9 mouse cellular contexts compared by ENCODE assay signal in genomic region chr11:31839084-31839460, GRCm38 (mm10). TPM values are rescaled to one million over a fixed set of nuclear protein-coding genes. Genes with fewer than 3 reads are reported as not detected.
A peak's percentile ranks its signal among the peaks of the same experiment; 100 is the strongest.
DNase-seq lines count a peak whose midpoint lies in the region; ATAC-seq and TF ChIP-seq lines count a peak whose summit lies in the region.
"Had no signal": no experiment of that assay in that cellular context is flagged by ENCODE, and none has a peak within 500 bp of the region (broad histone marks: within the 10 kb centered on the region; RNA-seq: fewer than 3 reads in every experiment).

No protein-coding gene starts in this region.

- H3K27me3 ChIP-seq in heart, embryonic 14.5 days (ENCODE audit: control insufficient read depth, insufficient read depth, low read length): no peaks in the 10 kb centered on the region
- no peaks in the 10 kb centered on the region for H3K27me3 ChIP-seq in liver, postnatal 0 days (ENCODE audit: insufficient read depth, low read length)
- no peaks in the 10 kb centered on the region for H3K27me3 ChIP-seq in intestine, embryonic 16.5 days (replicated peaks; ENCODE audit: control insufficient read depth, insufficient read depth, low read length)
- H3K27me3 ChIP-seq: embryonic facial prominence, embryonic 13.5 days had no signal

- TF ChIP-seq EP300 in liver, postnatal 0 days (IDR thresholded peaks at IDR 0.05; ENCODE audit: low read depth): no peak

- H3K36me3 ChIP-seq in heart, embryonic 14.5 days (ENCODE audit: control insufficient read depth, insufficient read depth, low read length): no peaks in the 10 kb centered on the region
- no peaks in the 10 kb centered on the region for H3K36me3 ChIP-seq in liver, postnatal 0 days (replicated peaks; ENCODE audit: insufficient read depth, low read length)
- H3K36me3 ChIP-seq in intestine, embryonic 16.5 days (ENCODE audit: control insufficient read depth, insufficient read depth, low read length): no peaks in the 10 kb centered on the region
- H3K36me3 ChIP-seq: embryonic facial prominence, embryonic 13.5 days had no signal

- WGBS in heart, embryonic 14.5 days: 11% methylated on average over 6 of the region's 6 CpGs
- 57% methylated on average over 6 of the region's 6 CpGs for WGBS in liver, postnatal 0 days (ENCODE audit: insufficient replicate concordance)
- 63% methylated on average over 6 of the region's 6 CpGs for WGBS in intestine, embryonic 16.5 days

- no peak for TF ChIP-seq CTCF in brain, embryonic 14.5 days (IDR thresholded peaks at IDR 0.05; ENCODE audit: borderline replicate concordance, extremely low read depth, insufficient read depth, insufficient read length)
- no peak for TF ChIP-seq CTCF in liver, postnatal 0 days (IDR thresholded peaks at IDR 0.05; ENCODE audit: low read depth)

- intact Hi-C loops in heart, postnatal 25 days (cut with DNase I): loop anchor here (5.0 kb wide), 1 partner anchor 47 kb away; no protein-coding TSS in a partner anchor

- ATAC-seq in heart, embryonic 14.5 days (ENCODE audit: insufficient number of reproducible peaks, insufficient read depth, low FRiP score, low read depth): no peak
- ATAC-seq in liver, postnatal 0 days: no peak
- ATAC-seq in intestine, embryonic 16.5 days: no peak

- H3K4me1 ChIP-seq in heart, embryonic 14.5 days (ENCODE audit: control insufficient read depth in 2 of 2, insufficient read depth in 2 of 2, low read length in 2 of 2): peaks cover 22 to 26% of the 10 kb centered on the region in 2 experiments
- peaks cover 64% of the 10 kb centered on the region for H3K4me1 ChIP-seq in liver, postnatal 0 days (ENCODE audit: insufficient read depth)
- 0 out of 2 replicates have a peak, but pooled peaks cover 6% of the 10 kb centered on the region for H3K4me1 ChIP-seq in intestine, embryonic 16.5 days (ENCODE audit: control insufficient read depth, insufficient read depth, low read length)

- H3K27ac ChIP-seq in heart, embryonic 14.5 days (replicated peaks in 1 of 2; ENCODE audit: control insufficient read depth in 1 of 2, insufficient read depth in 1 of 2, low read depth in 2 of 2, low read length in 2 of 2): peak overlapping the region; percentile 62 to 76
- H3K27ac ChIP-seq in liver, postnatal 0 days (ENCODE audit: low read depth): peak overlapping the region; percentile 58
- H3K27ac ChIP-seq in intestine, embryonic 16.5 days (ENCODE audit: low read length): no peak overlapping the region
- H3K27ac ChIP-seq: embryonic facial prominence, embryonic 13.5 days had no signal

- peak; percentile 55 to 63 for DNase-seq in heart, adult 18-20 months
- DNase-seq in heart, postnatal 25 days (ENCODE audit: low spot score): no peak
- peak; percentile 60 for DNase-seq in brain, embryonic 14.5 days (ENCODE audit: low read depth)
- no peak for DNase-seq in liver, postnatal 0 days
- DNase-seq in lung, postnatal 25 days (ENCODE audit: low spot score): no peak
- DNase-seq in adrenal gland, postnatal 10 days: no peak

- no peaks in the 10 kb centered on the region for H3K9me3 ChIP-seq in heart, embryonic 14.5 days (ENCODE audit: control insufficient read depth, low read length)
- H3K9me3 ChIP-seq in liver, postnatal 0 days (ENCODE audit: low read length): no peaks in the 10 kb centered on the region
- no peaks in the 10 kb centered on the region for H3K9me3 ChIP-seq in intestine, embryonic 16.5 days (ENCODE audit: control insufficient read depth, low read length)
- H3K9me3 ChIP-seq: embryonic facial prominence, embryonic 13.5 days had no signal

- no peak overlapping the region for H3K4me3 ChIP-seq in heart, embryonic 14.5 days (ENCODE audit: control insufficient read depth in 1 of 2, insufficient read depth in 1 of 2, low read depth in 1 of 2, low read length in 2 of 2)
- H3K4me3 ChIP-seq in liver, postnatal 0 days (ENCODE audit: low read depth, low read length): no peak overlapping the region
- no peak overlapping the region for H3K4me3 ChIP-seq in intestine, embryonic 16.5 days (ENCODE audit: low read length)
- H3K4me3 ChIP-seq: embryonic facial prominence, embryonic 13.5 days had no signal

- no peak for TF ChIP-seq POLR2A in brain, embryonic 14.5 days (IDR thresholded peaks at IDR 0.05; ENCODE audit: borderline replicate concordance, extremely low read depth, insufficient read depth, insufficient read length, poor library complexity, severe bottlenecking)

- H3K4me2 ChIP-seq in heart, embryonic 14.5 days (ENCODE audit: low read length): peak overlapping the region; percentile 1; the same call in 1 of the 2 replicates
- H3K4me2 ChIP-seq in liver, postnatal 0 days (ENCODE audit: low read depth, low read length): no peak overlapping the region
- no peak overlapping the region for H3K4me2 ChIP-seq in intestine, embryonic 16.5 days (ENCODE audit: low read depth, low read length)
- H3K4me2 ChIP-seq: embryonic facial prominence, embryonic 13.5 days had no signal

- no peak overlapping the region for H3K9ac ChIP-seq in heart, embryonic 14.5 days (ENCODE audit: low read length)
- no peak overlapping the region for H3K9ac ChIP-seq in liver, postnatal 0 days (replicated peaks)
- H3K9ac ChIP-seq in intestine, embryonic 16.5 days (ENCODE audit: low read depth, low read length): no peak overlapping the region
- H3K9ac ChIP-seq: embryonic facial prominence, embryonic 13.5 days had no signal

RNA-seq across cellular contexts. Expression of gene Cpeb4, which starts 32.9 kb away (rescaled TPM):
- 100 to 1,000 TPM; 103 to 109 TPM for total RNA-seq in heart, adult 18-20 months (2021)
- 10 to 100 TPM; 80.9 to 92.0 TPM for total RNA-seq in heart, postnatal 25 days (2021)
- 29.0 and 41.5 TPM in 2 replicates for polyA plus RNA-seq in brain, embryonic 14.5 days (2012; rRNA removed)
- polyA plus RNA-seq in heart, embryonic 14.5 days (2014; fragmentation: Nextera tagmentation; extraction: Ambion mirVana): 14.8 and 15.4 TPM in 2 replicates
- polyA plus RNA-seq in liver, postnatal 0 days (2015; fragmentation: Nextera tagmentation; extraction: Ambion mirVana): 7.0 and 10.0 TPM in 2 replicates
- 3.0 and 5.2 TPM in 2 replicates for polyA plus RNA-seq in intestine, embryonic 16.5 days (2015; fragmentation: Nextera tagmentation; extraction: Ambion mirVana)
- 100 to 1,000 TPM in 1 of 2 experiments, 10 to 100 TPM in 1; 66.9 to 133 TPM for total RNA-seq in adrenal gland, postnatal 10 days (2021)

Comparison
In these comparisons a context has a peak if more than half of its experiments do, and no peak if none do; other contexts are left out.
1. DNase-seq: peak in heart, adult 18-20 months (2 of 2) and brain, embryonic 14.5 days (single experiment); none in heart, postnatal 25 days (single experiment), liver, postnatal 0 days (single experiment), lung, postnatal 25 days (single experiment) and adrenal gland, postnatal 10 days (single experiment).